Mouse (Mus musculus) limb, embryonic 15.5 days (tissue): Measurements from ENCODE around the gene Parp16. TPM values are rescaled to one million over a fixed set of nuclear protein-coding genes. Genes with fewer than 3 reads are reported as not detected.
A peak's percentile ranks its signal among the peaks of the same experiment; 100 is the strongest.

Experiments used
- ATAC-seq: fragments of 200-750 bp; cut with Nextera tagmentation; 2 replicates; pipeline ENCODE4 v1.8.0; 2017; ENCODE audit warnings: low read depth, moderate TSS enrichment; ENCODE audit not compliant: insufficient number of reproducible peaks, low FRiP score, low TSS enrichment
- H3K27ac ChIP-seq: fragments of 300-500 bp; sonication (generic); 2 replicates; pipeline ENCODE4 v1.5.1; 2015; ENCODE audit warnings: moderate library complexity, mild to moderate bottlenecking, inconsistent platforms
- H3K27me3 ChIP-seq: fragments of 300-500 bp; sonication (generic); 2 replicates; pipeline ENCODE4 v1.6.1; 2015; ENCODE audit warnings: inconsistent platforms
- H3K36me3 ChIP-seq: fragments of 300-500 bp; sonication (generic); 2 replicates; pipeline ENCODE4 v1.6.1; 2015; ENCODE audit warnings: inconsistent platforms
- H3K4me1 ChIP-seq: fragments of 300-500 bp; sonication (generic); 2 replicates; pipeline ENCODE4 v1.6.1; 2015; ENCODE audit warnings: inconsistent platforms
- H3K4me2 ChIP-seq: fragments of 300-500 bp; sonication (generic); 2 replicates; pipeline ENCODE4 v1.6.1; 2015; ENCODE audit warnings: mild to moderate bottlenecking, inconsistent platforms
- H3K4me3 ChIP-seq: fragments of 300-500 bp; sonication (generic); 2 replicates; pipeline ENCODE4 v1.5.1; 2015; ENCODE audit warnings: mild to moderate bottlenecking, inconsistent platforms
- H3K9ac ChIP-seq: fragments of 300-500 bp; sonication (generic); 2 replicates; pipeline ENCODE4 v1.6.1; 2015; ENCODE audit warnings: inconsistent platforms
- H3K9me3 ChIP-seq: fragments of 300-500 bp; sonication (generic); 2 replicates; pipeline ENCODE4 v1.6.1; 2016; ENCODE audit warnings: inconsistent platforms
- WGBS: fragments of 180-500 bp; shearing (Covaris S2); methylation state at CpG from one replicate; pipeline ENCODE4 v1.1.7; 2015; 5-methylcytosine and 5-hydroxymethylcytosine counted together
- polyA plus RNA-seq: library from polyadenylated mRNA; unstranded; fragments of >200 nt; fragmentation: Nextera tagmentation; extraction: Ambion mirVana; gene quantifications from 2 replicates; pipeline ENCODE4 v1.2.1, GENCODE M21; 2015

Parp16 gene
- polyA plus RNA-seq, 1 experiment from 2014 or later, result 6.8 TPM

DNA sequence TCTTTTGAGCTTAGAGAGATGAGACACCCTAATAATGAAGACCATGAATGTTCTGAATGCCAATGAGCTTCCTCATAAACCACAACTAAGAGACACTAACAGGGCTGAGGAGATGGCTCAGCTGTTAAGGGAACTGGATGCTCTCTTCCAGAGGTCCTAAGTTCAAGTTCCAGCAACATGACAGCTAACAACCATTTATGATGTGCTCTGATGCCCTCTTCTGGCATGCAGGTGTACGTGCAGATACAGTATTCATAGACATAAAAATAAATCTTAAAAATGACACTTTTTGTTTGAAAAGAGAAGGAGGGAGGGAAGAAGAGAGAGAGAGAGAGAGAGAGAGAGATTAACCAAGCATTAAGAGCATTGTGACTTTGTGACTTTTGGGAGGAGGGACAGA lies 30.3 kb upstream of the Parp16 start:
- no peak overlapping the region for H3K27ac ChIP-seq
- WGBS, result 19% methylated on average over 1 of the region's 1 CpGs
- ATAC-seq, result no peak
- no peaks in the 10 kb centered on the region for H3K36me3 ChIP-seq
- H3K4me1 ChIP-seq, result peaks cover 21% of the 10 kb centered on the region
- no peaks in the 10 kb centered on the region for H3K9me3 ChIP-seq
- H3K9ac ChIP-seq, result no peak overlapping the region
- H3K4me2 ChIP-seq, result no peak overlapping the region
- H3K4me3 ChIP-seq, result no peak overlapping the region
- H3K27me3 ChIP-seq, result peaks cover 61% of the 10 kb centered on the region

DNA sequence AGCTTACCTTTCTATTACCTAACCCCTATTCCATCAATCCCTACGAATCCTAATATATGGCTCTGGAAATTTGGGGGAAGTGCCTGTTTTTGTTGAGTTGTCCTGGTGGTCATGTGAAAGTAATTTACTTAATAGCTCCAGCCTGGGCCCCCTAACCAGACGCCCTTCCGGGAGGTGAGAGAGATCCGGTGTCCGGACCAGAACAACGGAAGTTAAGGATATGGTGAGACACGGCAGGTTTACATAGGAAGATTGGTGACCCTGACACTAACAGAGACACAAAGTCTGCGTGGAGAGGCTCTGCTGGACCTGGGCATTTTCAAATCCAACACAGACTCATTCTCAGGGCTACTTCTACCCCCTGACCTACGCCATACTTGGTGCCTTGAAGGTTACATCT lies 28.8 kb upstream of the Parp16 start:
- peaks cover 47% of the 10 kb centered on the region for H3K27me3 ChIP-seq
- H3K4me3 ChIP-seq, result no peak overlapping the region
- no peaks in the 10 kb centered on the region for H3K9me3 ChIP-seq

DNA sequence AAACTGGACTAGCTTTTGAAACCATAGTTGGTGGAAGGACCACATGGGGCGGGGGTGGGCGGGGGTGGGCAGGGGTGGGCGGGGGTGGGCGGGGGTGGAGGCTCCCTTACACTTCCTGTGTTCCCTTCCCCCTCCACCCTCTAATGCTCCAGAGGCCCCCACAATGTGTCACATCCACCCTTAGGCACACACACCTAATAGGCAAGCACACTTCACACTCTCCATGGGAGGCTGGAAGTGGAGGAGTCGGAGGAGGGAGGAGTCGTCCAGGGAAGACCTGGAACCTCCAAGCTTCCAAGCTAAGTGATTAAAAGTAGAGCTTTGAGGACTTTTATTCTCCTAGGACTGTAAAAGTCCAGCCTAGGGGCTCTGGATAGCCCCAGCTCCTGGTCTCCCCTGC lies 26.6 kb upstream of the Parp16 start:
- H3K27ac ChIP-seq, result no peak overlapping the region
- H3K4me3 ChIP-seq, result no peak overlapping the region
- ATAC-seq, result no peak
- peaks cover 12% of the 10 kb centered on the region for H3K4me1 ChIP-seq
- H3K9ac ChIP-seq, result no peak overlapping the region
- H3K9me3 ChIP-seq, result no peaks in the 10 kb centered on the region
- H3K27me3 ChIP-seq, result peaks cover 41% of the 10 kb centered on the region
- WGBS, result 21% methylated on average over 6 of the region's 6 CpGs
- H3K4me2 ChIP-seq, result no peak overlapping the region
- no peaks in the 10 kb centered on the region for H3K36me3 ChIP-seq

More for the DNA sequence above, 28.8 kb upstream of the Parp16 start:
- no peak overlapping the region for H3K27ac ChIP-seq
- H3K4me2 ChIP-seq, result no peak overlapping the region
- 31% methylated on average over 9 of the region's 9 CpGs for WGBS
- H3K36me3 ChIP-seq, result no peaks in the 10 kb centered on the region
- no peak for ATAC-seq
- H3K9ac ChIP-seq, result no peak overlapping the region
- H3K4me1 ChIP-seq, result peaks cover 23% of the 10 kb centered on the region

DNA sequence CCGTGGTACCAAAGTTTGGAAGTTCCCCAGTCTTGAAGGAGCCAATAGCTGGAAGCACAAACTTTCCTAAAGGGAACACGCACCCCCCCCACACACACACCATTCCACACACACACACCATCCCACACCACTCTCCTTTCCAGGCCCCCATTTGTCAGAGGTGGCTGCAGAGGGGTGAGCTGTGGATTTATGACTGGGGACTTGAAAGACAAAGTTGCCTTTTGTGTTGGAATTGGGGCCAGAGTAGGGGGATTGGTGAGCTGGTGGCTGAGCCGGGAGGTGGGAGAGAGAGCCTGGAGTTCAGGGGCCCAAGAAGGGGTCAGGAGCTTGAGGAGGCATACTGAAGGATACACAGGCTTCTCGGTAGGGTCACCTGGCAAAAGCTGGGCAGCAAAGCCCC lies 26.2 kb upstream of the Parp16 start:
- WGBS, result 23% methylated on average over 4 of the region's 4 CpGs
- no peak for ATAC-seq
- Histone ChIP-seq H3K4me2 (no peak overlapping the region), H3K9ac (no peak overlapping the region), H3K4me1 (peaks cover 12% of the 10 kb centered on the region), H3K27ac (no peak overlapping the region), H3K36me3 (no peaks in the 10 kb centered on the region), H3K9me3 (no peaks in the 10 kb centered on the region), H3K4me3 (no peak overlapping the region), H3K27me3 (peaks cover 41% of the 10 kb centered on the region)

DNA sequence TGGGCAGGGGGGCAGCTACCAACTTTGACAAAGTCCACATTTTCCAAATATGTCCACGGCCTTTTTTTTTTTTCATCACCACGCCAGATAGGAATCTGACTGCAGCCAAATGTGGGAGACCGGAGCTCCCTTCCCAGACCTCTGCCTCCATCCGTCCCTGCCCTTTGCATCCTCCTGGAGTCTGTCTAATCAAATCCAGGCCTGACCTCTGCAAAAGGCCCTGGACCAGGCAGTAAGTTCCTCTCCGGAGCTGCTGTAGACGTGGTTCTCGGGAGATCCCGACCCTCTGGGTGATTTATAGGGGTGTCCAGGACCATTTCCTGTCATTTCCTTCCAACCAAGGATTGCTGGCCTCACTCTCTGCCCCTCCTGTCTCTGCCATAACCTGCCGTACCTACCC lies 22.5 kb upstream of the Parp16 start:
- no peak for ATAC-seq
- no peak overlapping the region for H3K4me3 ChIP-seq
- H3K4me2 ChIP-seq, result no peak overlapping the region
- peaks cover 40% of the 10 kb centered on the region for H3K27me3 ChIP-seq
- no peaks in the 10 kb centered on the region for H3K36me3 ChIP-seq
- H3K9ac ChIP-seq, result no peak overlapping the region
- WGBS, result 24% methylated on average over 9 of the region's 9 CpGs
- H3K27ac ChIP-seq, result no peak overlapping the region
- H3K9me3 ChIP-seq, result no peaks in the 10 kb centered on the region
- peaks cover 26% of the 10 kb centered on the region for H3K4me1 ChIP-seq

DNA sequence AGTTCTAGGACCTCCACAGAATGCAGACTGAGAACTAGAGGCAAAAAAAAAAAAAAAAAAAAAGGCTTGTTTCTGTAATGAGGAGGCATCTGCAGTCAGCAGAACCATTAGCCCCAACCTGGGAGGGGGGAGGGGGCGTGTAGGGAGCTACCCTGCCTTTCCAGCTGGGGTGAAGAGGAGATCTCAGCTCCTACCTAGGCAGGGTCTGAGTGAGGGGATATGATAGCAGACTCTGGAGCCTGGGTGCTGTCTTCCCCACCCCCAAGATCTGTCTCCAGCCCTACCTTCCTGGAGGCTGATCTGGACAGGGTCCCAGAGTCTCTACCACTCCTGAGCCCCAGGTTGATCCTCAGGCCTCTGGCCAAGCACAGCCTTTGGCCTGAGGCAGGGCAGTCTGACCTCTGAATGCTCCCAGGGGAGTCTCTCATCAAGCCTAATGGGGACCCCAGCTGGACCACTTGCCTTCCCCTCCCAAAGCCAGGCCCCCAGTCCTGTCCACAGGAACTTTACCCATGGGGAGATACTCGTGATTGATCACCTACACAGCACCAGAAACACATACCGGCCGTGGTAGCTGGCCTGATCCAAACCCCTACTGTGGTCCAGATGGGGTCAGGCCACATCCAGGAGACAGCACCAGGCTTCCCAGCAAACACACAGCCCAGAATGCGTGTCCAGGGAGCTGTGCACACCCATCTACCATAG lies 19.8 kb upstream of the Parp16 start:
- peaks cover 64% of the 10 kb centered on the region for H3K27me3 ChIP-seq
- H3K36me3 ChIP-seq, result no peaks in the 10 kb centered on the region
- 33% methylated on average over 5 of the region's 5 CpGs for WGBS
- H3K4me2 ChIP-seq, result no peak overlapping the region
- no peak for ATAC-seq
- peaks cover 33% of the 10 kb centered on the region for H3K4me1 ChIP-seq
- H3K4me3 ChIP-seq, result no peak overlapping the region
- H3K9me3 ChIP-seq, result no peaks in the 10 kb centered on the region
- H3K9ac ChIP-seq, result no peak overlapping the region
- H3K27ac ChIP-seq, result no peak overlapping the region

DNA sequence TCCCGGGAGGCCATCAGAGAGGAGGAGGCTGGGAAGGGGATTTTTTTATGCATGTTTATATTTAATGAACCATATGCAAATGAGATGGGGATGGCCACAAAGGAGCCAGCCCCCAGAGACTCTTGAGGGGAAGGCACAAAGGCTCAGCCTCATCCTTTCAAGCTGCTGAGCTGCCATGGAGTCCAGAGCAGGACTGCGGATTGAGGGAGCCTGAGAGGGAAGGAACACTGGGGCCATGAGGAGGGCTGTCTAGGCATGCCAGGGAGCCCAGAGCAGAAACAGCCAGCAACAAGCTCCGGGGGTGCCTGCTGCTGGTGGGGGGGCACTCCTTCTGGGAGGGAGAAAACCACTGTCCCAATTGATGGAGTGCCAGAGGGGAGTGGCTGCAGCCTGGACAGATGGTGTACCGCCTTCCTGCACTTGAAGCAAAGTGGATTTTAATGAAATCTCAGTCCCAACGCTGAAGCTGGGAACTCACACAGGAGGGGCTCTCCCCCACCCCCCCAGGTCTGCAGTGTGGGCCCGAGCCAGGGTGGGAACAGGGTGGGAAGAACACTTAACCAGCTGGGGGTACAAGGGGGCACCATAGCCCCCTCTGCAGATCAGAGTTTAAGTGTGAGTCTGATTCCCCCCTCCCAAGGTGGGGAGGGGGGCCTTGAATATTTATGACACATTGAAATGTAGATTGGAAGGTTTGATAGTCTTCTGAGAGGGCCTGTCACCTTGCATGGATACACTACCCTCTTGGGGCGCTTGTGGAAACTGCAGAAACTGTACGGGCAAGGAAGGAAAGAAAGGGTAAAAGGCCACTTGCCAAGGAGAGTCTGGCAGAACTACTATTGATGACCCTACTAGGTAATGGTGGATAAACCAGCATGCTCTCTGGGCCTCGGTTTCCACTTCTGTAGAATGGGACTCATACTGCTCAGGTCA lies 18.9 kb upstream of the Parp16 start:
- Histone ChIP-seq H3K9ac (no peak overlapping the region), H3K4me3 (no peak overlapping the region), H3K9me3 (no peaks in the 10 kb centered on the region), H3K27me3 (peaks cover 69% of the 10 kb centered on the region), H3K36me3 (no peaks in the 10 kb centered on the region), H3K4me2 (no peak overlapping the region), H3K4me1 (peaks cover 34% of the 10 kb centered on the region), H3K27ac (no peak overlapping the region)
- 32% methylated on average over 9 of the region's 9 CpGs for WGBS
- ATAC-seq, result no peak

DNA sequence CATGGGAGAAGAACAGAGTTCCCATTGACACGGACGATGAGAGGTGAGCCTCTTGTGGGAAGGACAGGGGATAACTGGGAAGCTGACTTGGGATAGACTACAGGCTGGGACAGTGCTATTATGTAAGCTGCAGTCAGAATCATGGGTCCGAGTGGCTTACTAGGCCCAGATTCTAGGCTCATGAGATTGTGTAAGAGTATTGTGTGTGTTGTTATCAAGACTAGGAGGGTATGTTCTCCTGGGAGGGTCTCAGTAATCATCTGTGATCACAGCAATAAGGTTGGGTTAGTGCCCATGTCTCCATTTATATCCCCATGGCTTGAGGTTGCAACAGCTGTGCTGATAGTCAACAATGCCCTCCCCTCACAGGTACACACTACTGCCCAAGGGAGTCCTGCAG lies 17.7 kb upstream of the Parp16 start:
- peaks cover 71% of the 10 kb centered on the region for H3K27me3 ChIP-seq
- WGBS, result 80% methylated on average over 3 of the region's 3 CpGs

DNA sequence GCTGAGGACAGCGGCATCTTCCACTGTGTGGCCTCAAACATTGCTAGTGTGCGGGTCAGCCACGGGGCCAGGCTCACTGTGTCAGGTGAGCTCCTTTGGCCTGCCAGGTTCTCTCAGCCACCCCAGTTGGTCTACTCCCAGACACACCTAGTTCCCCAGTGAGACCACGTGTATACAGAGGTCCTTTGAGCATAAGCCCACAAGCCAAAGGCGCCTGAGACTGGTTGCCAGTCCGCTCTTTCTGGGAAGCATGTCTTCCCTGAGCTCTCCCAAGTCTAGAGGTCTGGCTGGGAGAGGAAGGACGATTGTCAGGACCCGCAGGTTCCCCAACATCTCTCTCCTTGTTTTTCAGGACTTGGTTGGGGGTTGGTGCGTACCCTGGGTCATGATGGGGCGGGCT lies 17.2 kb upstream of the Parp16 start:
- Histone ChIP-seq H3K27ac (no peak overlapping the region), H3K36me3 (no peaks in the 10 kb centered on the region), H3K4me3 (no peak overlapping the region), H3K4me1 (peaks cover 34% of the 10 kb centered on the region), H3K9me3 (no peaks in the 10 kb centered on the region), H3K27me3 (peaks cover 67% of the 10 kb centered on the region), H3K4me2 (no peak overlapping the region), H3K9ac (no peak overlapping the region)
- ATAC-seq, result no peak
- WGBS, result 68% methylated on average over 10 of the region's 10 CpGs

More for the DNA sequence above, 17.7 kb upstream of the Parp16 start:
- Histone ChIP-seq H3K4me3 (no peak overlapping the region), H3K9me3 (no peaks in the 10 kb centered on the region), H3K4me2 (no peak overlapping the region), H3K9ac (no peak overlapping the region), H3K27ac (no peak overlapping the region), H3K4me1 (peaks cover 34% of the 10 kb centered on the region), H3K36me3 (no peaks in the 10 kb centered on the region)
- ATAC-seq, result no peak

DNA sequence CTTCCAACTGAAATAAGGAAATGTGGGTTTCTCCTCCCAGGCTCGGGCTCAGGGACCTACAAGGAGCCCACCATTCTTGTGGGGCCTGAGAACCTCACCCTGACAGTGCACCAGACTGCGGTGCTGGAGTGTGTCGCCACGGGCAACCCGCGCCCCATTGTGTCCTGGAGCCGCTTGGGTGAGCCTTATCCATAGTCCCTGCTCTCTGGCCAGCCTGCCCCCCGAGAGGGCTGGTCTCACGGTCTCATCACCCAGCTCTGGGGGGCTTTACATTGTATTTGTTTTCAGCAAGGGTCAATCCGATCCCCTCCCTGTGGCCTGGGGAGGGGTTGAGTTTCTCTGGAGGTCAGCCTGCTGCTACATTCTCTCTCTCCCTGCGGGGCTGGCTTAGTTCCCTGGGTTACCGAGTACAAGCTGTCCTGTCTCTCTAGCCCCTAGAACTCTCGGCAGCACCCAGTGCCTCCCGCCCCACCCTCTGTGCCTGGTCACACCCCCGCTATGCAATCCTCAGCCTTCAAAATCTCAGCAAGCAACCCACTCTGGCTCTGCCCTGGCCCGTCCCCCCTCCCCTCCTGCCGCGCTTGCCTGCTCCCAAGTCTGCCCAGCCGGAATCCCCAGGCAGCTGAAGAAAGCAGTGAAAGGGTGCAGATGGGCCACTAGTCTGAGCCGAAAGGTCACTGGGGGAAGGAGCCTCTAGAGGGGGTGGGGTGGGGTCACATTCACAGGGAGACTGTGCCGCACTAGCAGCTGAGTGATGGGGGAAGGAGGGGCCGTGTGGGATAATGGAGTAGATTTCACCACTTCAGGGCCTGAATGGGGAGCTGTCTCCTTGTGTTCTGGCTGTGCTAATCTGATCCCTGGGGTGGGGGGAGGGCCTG lies 16.6 kb upstream of the Parp16 start:
- 21% methylated on average over 22 of the region's 22 CpGs for WGBS
- H3K4me2 ChIP-seq, result peak overlapping the region; percentile 19; the same call in 1 of the 2 replicates
- ATAC-seq, result no peak
- no peak overlapping the region for H3K27ac ChIP-seq
- peaks cover 61% of the 10 kb centered on the region for H3K27me3 ChIP-seq
- no peaks in the 10 kb centered on the region for H3K36me3 ChIP-seq
- H3K4me1 ChIP-seq, result peaks cover 34% of the 10 kb centered on the region
- H3K4me3 ChIP-seq, result no peak overlapping the region
- no peak overlapping the region for H3K9ac ChIP-seq
- H3K9me3 ChIP-seq, result no peaks in the 10 kb centered on the region

DNA sequence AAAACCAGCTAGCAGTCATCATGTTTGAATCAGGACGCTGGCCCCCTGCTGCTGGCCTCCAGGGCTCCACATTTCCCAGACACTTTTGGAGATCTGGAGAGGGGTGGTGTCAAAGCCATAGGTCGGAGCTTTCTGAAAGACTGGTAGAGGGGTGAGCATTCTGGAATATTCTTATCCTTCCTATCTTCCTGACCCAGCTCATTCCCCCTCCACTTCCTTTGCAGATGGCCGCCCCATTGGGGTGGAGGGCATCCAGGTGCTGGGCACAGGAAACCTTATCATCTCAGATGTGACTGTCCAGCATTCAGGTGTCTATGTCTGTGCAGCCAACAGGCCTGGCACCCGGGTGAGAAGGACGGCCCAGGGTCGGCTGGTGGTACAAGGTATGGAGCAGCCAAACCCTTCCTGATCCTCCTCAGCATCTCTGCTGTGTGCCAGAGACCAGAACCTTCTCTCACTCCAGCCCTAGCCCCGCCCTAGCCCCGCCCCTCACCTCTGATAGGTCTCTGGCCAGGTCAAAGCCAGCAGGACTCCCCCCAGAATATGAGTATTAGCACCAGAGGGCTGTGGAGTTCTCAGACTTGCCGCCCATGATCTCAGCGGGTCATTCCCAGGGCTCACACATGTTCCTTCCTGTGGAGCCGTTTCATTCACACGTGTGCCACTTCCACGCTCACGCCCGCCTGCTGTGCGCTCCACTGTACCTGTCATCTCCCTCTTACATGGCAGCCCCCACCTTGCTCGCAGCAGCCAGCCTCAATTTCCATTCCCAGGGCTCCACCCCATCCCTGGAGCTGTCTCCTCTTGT lies 15.1 kb upstream of the Parp16 start:
- Histone ChIP-seq H3K4me2 (peak overlapping the region; percentile 17; the same call in 1 of the 2 replicates), H3K9ac (no peak overlapping the region), H3K9me3 (no peaks in the 10 kb centered on the region), H3K4me1 (peaks cover 34% of the 10 kb centered on the region), H3K27ac (no peak overlapping the region), H3K4me3 (no peak overlapping the region), H3K36me3 (no peaks in the 10 kb centered on the region), H3K27me3 (peaks cover 57% of the 10 kb centered on the region)
- 27% methylated on average over 17 of the region's 17 CpGs for WGBS
- ATAC-seq, result no peak
